Mouse (Mus musculus) adrenal gland (tissue): ENCODE measurements around the gene Clta.

Source experiments
- intact Hi-C: fragments of 180-260 bp; cut with DNase I; formaldehyde crosslinking; loops from one replicate; pipeline ENCODE4 v1.15.1; 2025
- long read RNA-seq, 2 experiments: library from polyadenylated mRNA; unstranded; transcript quantifications; one replicate each; pipeline ENCODE4 v2.0.0; 2020; ENCODE audit warnings: borderline replicate concordance in 1 of 2; ENCODE audit not compliant: insufficient replicate concordance in 1 of 2

Gene Clta
- long read RNA-seq, experiment 1, transcript Clta-206 (5 exons, 1,079 nt), result major isoform, 124 of 140 reads
- long read RNA-seq, experiment 1, transcript Clta-201 (5 exons, 1,031 nt), result minor isoform, 6 of 140 reads
- long read RNA-seq, experiment 1, partial matches to known transcripts, result 4 of 140 reads
- long read RNA-seq, experiment 1, other reads (novel, unspliced or antisense), result 2 of 140 reads
- long read RNA-seq, experiment 2, transcript Clta-201 (5 exons, 1,031 nt), result minor isoform, 9 of 160 reads
- long read RNA-seq, experiment 2, transcript Clta-206 (5 exons, 1,079 nt), result major isoform, 129 of 160 reads
- long read RNA-seq, experiment 2, partial matches to known transcripts, result 8 of 160 reads
- long read RNA-seq, experiment 2, other reads (novel, unspliced or antisense), result 9 of 160 reads

- intact Hi-C loops, result no loop called here
Observed at GRCm38 (mm10) chr4:44004126-44004525, at the start of gene Clta. Gene Clta (plus strand): TSS chr4:44004452.

- intact Hi-C loops, result no loop called here
Observed at GRCm38 (mm10) chr4:43957292-43957845, 46.9 kb upstream of the Clta start, which contains the start of gene Glipr2. Gene Glipr2 (plus strand): TSS chr4:43957401.

- intact Hi-C loops, result no loop called here
Observed at GRCm38 (mm10) chr4:43957846-43958461, 46.3 kb upstream of the Clta start.

- intact Hi-C loops, result no loop called here
Observed at GRCm38 (mm10) chr4:43959523-43960179, 44.6 kb upstream of the Clta start.

- intact Hi-C loops, result no loop called here
Observed at GRCm38 (mm10) chr4:43960207-43960606, 44.0 kb upstream of the Clta start.

GRCm38 (mm10) chr4:43964326-43964833 lies 39.9 kb upstream of the Clta start:
- intact Hi-C loops, result no loop called here

- intact Hi-C loops, result no loop called here
Observed at GRCm38 (mm10) chr4:43964951-43965684, 39.1 kb upstream of the Clta start.

GRCm38 (mm10) chr4:43965856-43966535 lies 38.3 kb upstream of the Clta start:
- intact Hi-C loops, result no loop called here

GRCm38 (mm10) chr4:43968650-43969049 lies 35.6 kb upstream of the Clta start:
- intact Hi-C loops, result no loop called here

- intact Hi-C loops, result no loop called here
Observed at GRCm38 (mm10) chr4:43969373-43969772, 34.9 kb upstream of the Clta start.

- intact Hi-C loops, result no loop called here
Observed at GRCm38 (mm10) chr4:43970393-43971330, 33.6 kb upstream of the Clta start.

GRCm38 (mm10) chr4:43971541-43972136 lies 32.6 kb upstream of the Clta start:
- intact Hi-C loops, result no loop called here

- intact Hi-C loops, result no loop called here
Observed at GRCm38 (mm10) chr4:43972137-43972591, 32.1 kb upstream of the Clta start.

GRCm38 (mm10) chr4:43973526-43973981 lies 30.7 kb upstream of the Clta start:
- intact Hi-C loops, result no loop called here

- intact Hi-C loops, result no loop called here
Observed at GRCm38 (mm10) chr4:43974914-43975616, 29.2 kb upstream of the Clta start.

GRCm38 (mm10) chr4:43976223-43976740 lies 28.0 kb upstream of the Clta start:
- intact Hi-C loops, result no loop called here

GRCm38 (mm10) chr4:43978521-43979443 lies 25.5 kb upstream of the Clta start:
- intact Hi-C loops, result no loop called here
